Mouse (Mus musculus) liver, embryonic 16.5 days (tissue): Measurements from ENCODE around the gene Casz1. TPM values are rescaled to one million over a fixed set of nuclear protein-coding genes. Genes with fewer than 3 reads are reported as not detected.
A peak's percentile ranks its signal among the peaks of the same experiment; 100 is the strongest.

ENCODE experiments used
- ATAC-seq: fragments of 200-750 bp; cut with Nextera tagmentation; 2 replicates; pipeline ENCODE4 v1.8.0; 2017; ENCODE audit warnings: low read depth, mild to moderate bottlenecking, moderate number of reproducible peaks, moderate library complexity
- H3K27ac ChIP-seq: fragments of 300-500 bp; sonication (generic); 2 replicates; pipeline ENCODE4 v1.5.1; 2014; ENCODE audit warnings: mild to moderate bottlenecking, low read length
- H3K27me3 ChIP-seq: fragments of 300-500 bp; sonication (generic); 2 replicates; pipeline ENCODE4 v1.6.1; 2014; ENCODE audit warnings: low read depth, low read length, mixed read lengths; ENCODE audit not compliant: control insufficient read depth, insufficient read depth
- H3K36me3 ChIP-seq: fragments of 300-500 bp; sonication (generic); 2 replicates; pipeline ENCODE4 v1.6.1; 2014; ENCODE audit warnings: mild to moderate bottlenecking; ENCODE audit not compliant: control insufficient read depth, insufficient read depth
- H3K4me1 ChIP-seq: fragments of 300-500 bp; sonication (generic); 2 replicates; pipeline ENCODE4 v1.6.1; 2014; ENCODE audit warnings: low read depth, low read length, mixed read lengths; ENCODE audit not compliant: control insufficient read depth
- H3K4me2 ChIP-seq: fragments of 300-500 bp; sonication (generic); 2 replicates; pipeline ENCODE4 v1.6.1; 2014; ENCODE audit warnings: low read depth, low read length, mixed read lengths
- H3K4me3 ChIP-seq: fragments of 300-500 bp; sonication (generic); 2 replicates; pipeline ENCODE4 v1.5.1; 2014; ENCODE audit warnings: low read depth, mild to moderate bottlenecking, low read length
- H3K9ac ChIP-seq: fragments of 300-500 bp; sonication (generic); 2 replicates; pipeline ENCODE4 v1.6.1; 2014; ENCODE audit warnings: low read depth, low read length
- H3K9me3 ChIP-seq: fragments of 300-500 bp; sonication (generic); replicated peaks from 2 replicates; pipeline ENCODE4 v1.6.1; 2016; ENCODE audit warnings: low read length; ENCODE audit not compliant: control insufficient read depth
- WGBS: fragments of 180-500 bp; shearing (Covaris S2); extraction: QIAGEN DNeasy Blood & Tissue Kit; methylation state at CpG from one replicate; pipeline ENCODE4 v1.1.7; 2014; ENCODE audit not compliant: insufficient replicate concordance; 5-methylcytosine and 5-hydroxymethylcytosine counted together
- polyA plus RNA-seq: library from polyadenylated mRNA; unstranded; fragments of >200 nt; fragmentation: Nextera tagmentation; extraction: Ambion mirVana; gene quantifications from 2 replicates; pipeline ENCODE4 v1.2.1, GENCODE M21; 2015

Casz1 gene
- polyA plus RNA-seq, 1 experiment from 2014 or later, result 0.51 TPM

GRCm38 (mm10) chr4:148896125-148896524 is 91.9 kb downstream of the Casz1 start:
- Histone ChIP-seq H3K4me1 (peaks cover 3% of the 10 kb centered on the region; the same call in 1 of the 2 replicates), H3K36me3 (no peaks in the 10 kb centered on the region), H3K27ac (no peak overlapping the region), H3K9ac (no peak overlapping the region), H3K4me2 (no peak overlapping the region), H3K27me3 (peaks cover 41% of the 10 kb centered on the region), H3K4me3 (no peak overlapping the region), H3K9me3 (no peaks in the 10 kb centered on the region)
- 59% methylated on average over 6 of the region's 6 CpGs for WGBS
- no peak for ATAC-seq

- H3K4me1 ChIP-seq, result peaks cover 3% of the 10 kb centered on the region; the same call in 1 of the 2 replicates
- no peak overlapping the region for H3K9ac ChIP-seq
- H3K4me2 ChIP-seq, result peak overlapping the region; percentile 94
- H3K27me3 ChIP-seq, result peaks cover 42% of the 10 kb centered on the region
- peak overlapping the region; percentile 69 for H3K4me3 ChIP-seq
- no peaks in the 10 kb centered on the region for H3K36me3 ChIP-seq
- no peaks in the 10 kb centered on the region for H3K9me3 ChIP-seq
- H3K27ac ChIP-seq, result no peak overlapping the region
- ATAC-seq, result no peak
- WGBS, result 20% methylated on average over 1 of the region's 1 CpGs
These were observed 95.7 kb downstream of the Casz1 start for GRCm38 (mm10) chr4:148899927-148900294.

GRCm38 (mm10) chr4:148900295-148901211 is 96.3 kb downstream of the Casz1 start:
- no peak overlapping the region for H3K27ac ChIP-seq
- H3K4me1 ChIP-seq, result peaks cover 3% of the 10 kb centered on the region; the same call in 1 of the 2 replicates
- peaks cover 42% of the 10 kb centered on the region for H3K27me3 ChIP-seq
- H3K36me3 ChIP-seq, result no peaks in the 10 kb centered on the region
- peak overlapping the region; percentile 69 for H3K4me3 ChIP-seq
- ATAC-seq, result peak; percentile 81
- peak overlapping the region; percentile 94 for H3K4me2 ChIP-seq
- under 1% methylated on average over 104 of the region's 123 CpGs for WGBS
- no peaks in the 10 kb centered on the region for H3K9me3 ChIP-seq
- peak overlapping the region; percentile 51 for H3K9ac ChIP-seq

GRCm38 (mm10) chr4:148901275-148902052 is 97.2 kb downstream of the Casz1 start:
- Histone ChIP-seq H3K4me3 (peak overlapping the region; percentile 69), H3K4me2 (peak overlapping the region; percentile 94), H3K4me1 (peaks cover 3% of the 10 kb centered on the region; the same call in 1 of the 2 replicates), H3K9ac (peak overlapping the region; percentile 51), H3K36me3 (no peaks in the 10 kb centered on the region), H3K9me3 (no peaks in the 10 kb centered on the region), H3K27me3 (peaks cover 42% of the 10 kb centered on the region), H3K27ac (no peak overlapping the region)
- peak; percentile 16; the same call in 1 of the 2 replicates for ATAC-seq
- under 1% methylated on average over 64 of the region's 64 CpGs for WGBS

- Histone ChIP-seq H3K4me1 (peaks cover 3% of the 10 kb centered on the region; the same call in 1 of the 2 replicates), H3K4me2 (no peak overlapping the region), H3K4me3 (no peak overlapping the region), H3K36me3 (no peaks in the 10 kb centered on the region), H3K9ac (no peak overlapping the region), H3K27ac (no peak overlapping the region), H3K27me3 (peaks cover 42% of the 10 kb centered on the region), H3K9me3 (no peaks in the 10 kb centered on the region)
- no peak for ATAC-seq
- 18% methylated on average over 8 of the region's 8 CpGs for WGBS
These were observed 98.9 kb downstream of the Casz1 start for GRCm38 (mm10) chr4:148902919-148903727.

- peaks cover 26% of the 10 kb centered on the region for H3K27me3 ChIP-seq
- H3K4me1 ChIP-seq, result peaks cover 1% of the 10 kb centered on the region; the same call in 1 of the 2 replicates
- H3K36me3 ChIP-seq, result no peaks in the 10 kb centered on the region
- H3K27ac ChIP-seq, result no peak overlapping the region
- H3K9me3 ChIP-seq, result no peaks in the 10 kb centered on the region
- 69% methylated on average over 7 of the region's 7 CpGs for WGBS
- H3K4me3 ChIP-seq, result no peak overlapping the region
- no peak overlapping the region for H3K9ac ChIP-seq
- no peak overlapping the region for H3K4me2 ChIP-seq
- ATAC-seq, result no peak
These were observed 101.1 kb downstream of the Casz1 start for GRCm38 (mm10) chr4:148905295-148905694.

GRCm38 (mm10) chr4:148906806-148907205 is 102.6 kb downstream of the Casz1 start:
- no peak overlapping the region for H3K4me3 ChIP-seq

GRCm38 (mm10) chr4:148908214-148908681 is 104.0 kb downstream of the Casz1 start:
- Histone ChIP-seq H3K9me3 (no peaks in the 10 kb centered on the region), H3K27me3 (no peaks in the 10 kb centered on the region), H3K4me1 (no peaks in the 10 kb centered on the region), H3K4me3 (no peak overlapping the region), H3K9ac (no peak overlapping the region), H3K4me2 (no peak overlapping the region), H3K36me3 (no peaks in the 10 kb centered on the region), H3K27ac (no peak overlapping the region)
- WGBS, result 62% methylated on average over 11 of the region's 11 CpGs
- ATAC-seq, result no peak

More at GRCm38 (mm10) chr4:148906806-148907205, 102.6 kb downstream of the Casz1 start:
- Histone ChIP-seq H3K27me3 (peaks cover 10% of the 10 kb centered on the region), H3K9ac (no peak overlapping the region), H3K36me3 (no peaks in the 10 kb centered on the region), H3K4me2 (no peak overlapping the region), H3K27ac (no peak overlapping the region), H3K4me1 (no peaks in the 10 kb centered on the region), H3K9me3 (no peaks in the 10 kb centered on the region)
- no peak for ATAC-seq
- 68% methylated on average over 10 of the region's 10 CpGs for WGBS
